Mouse (Mus musculus): ENCODE measurements around the gene Ctf2. TPM values are rescaled to one million over a fixed set of nuclear protein-coding genes. Genes with fewer than 3 reads are reported as not detected.
A peak's percentile ranks its signal among the peaks of the same experiment; 100 is the strongest.

Gene Ctf2
- polyA plus RNA-seq, 1 experiment from 2014 or later: not detected

- DNase-seq (peak; percentile 98), ATAC-seq (ENCODE audit: insufficient read depth) (peak; percentile 89)
- H3K36me3 ChIP-seq (ENCODE audit: insufficient read depth): peaks cover 49% of the 10 kb centered on the region
- H3K9ac ChIP-seq: peak overlapping the region; percentile 89
- no peak for TF ChIP-seq CTCF (IDR thresholded peaks at IDR 0.05; ENCODE audit: low read depth)
- H3K4me3 ChIP-seq (ENCODE audit: low read depth, low read length): peak overlapping the region; percentile 80
- peak overlapping the region; percentile 95 for H3K27ac ChIP-seq (ENCODE audit: low read depth)
- peak overlapping the region; percentile 89 for H3K4me2 ChIP-seq
- 0 out of 2 replicates have a peak, but pooled peaks cover 7% of the 10 kb centered on the region for H3K4me1 ChIP-seq (ENCODE audit: insufficient read depth)
- H3K27me3 ChIP-seq (ENCODE audit: insufficient read depth, low read length): no peaks in the 10 kb centered on the region
- WGBS: under 1% methylated on average over 16 of the region's 16 CpGs
- H3K9me3 ChIP-seq (ENCODE audit: low read depth, low read length): no peaks in the 10 kb centered on the region
Measured at GRCm38 (mm10) chr7:127768997-127769593, 37.1 kb upstream of the Ctf2 start.

- Histone ChIP-seq H3K4me1 (ENCODE audit: insufficient read depth) (0 out of 2 replicates have a peak, but pooled peaks cover 7% of the 10 kb centered on the region), H3K9me3 (ENCODE audit: low read depth, low read length) (no peaks in the 10 kb centered on the region), H3K9ac (no peak overlapping the region), H3K4me3 (ENCODE audit: low read depth, low read length) (0 out of 2 replicates have a peak overlapping the region, but pooled peaks have one; percentile 80), H3K27me3 (ENCODE audit: insufficient read depth, low read length) (no peaks in the 10 kb centered on the region), H3K36me3 (ENCODE audit: insufficient read depth) (peaks cover 49% of the 10 kb centered on the region), H3K4me2 (peak overlapping the region; percentile 25; the same call in 1 of the 2 replicates), H3K27ac (ENCODE audit: low read depth) (0 out of 2 replicates have a peak overlapping the region, but pooled peaks have one; percentile 12)
- DNase-seq (no peak), ATAC-seq (ENCODE audit: insufficient read depth) (no peak)
- TF ChIP-seq CTCF (IDR thresholded peaks at IDR 0.05; ENCODE audit: low read depth): peak; percentile 38
- WGBS: 45% methylated on average over 13 of the region's 13 CpGs
Measured at GRCm38 (mm10) chr7:127768346-127768996, 36.5 kb upstream of the Ctf2 start.

GRCm38 (mm10) chr7:127767671-127768345, 35.8 kb upstream of the Ctf2 start:
- 89% methylated on average over 19 of the region's 19 CpGs for WGBS
- DNase-seq (no peak), ATAC-seq (ENCODE audit: insufficient read depth) (no peak)
- no peak overlapping the region for H3K4me3 ChIP-seq (ENCODE audit: low read depth, low read length)
- H3K9me3 ChIP-seq (ENCODE audit: low read depth, low read length): no peaks in the 10 kb centered on the region
- 0 out of 2 replicates have a peak overlapping the region, but pooled peaks have one; percentile 12 for H3K27ac ChIP-seq (ENCODE audit: low read depth)
- H3K4me1 ChIP-seq (ENCODE audit: insufficient read depth): 0 out of 2 replicates have a peak, but pooled peaks cover 7% of the 10 kb centered on the region
- no peak for TF ChIP-seq CTCF (IDR thresholded peaks at IDR 0.05; ENCODE audit: low read depth)
- H3K36me3 ChIP-seq (ENCODE audit: insufficient read depth): peaks cover 54% of the 10 kb centered on the region
- peak overlapping the region; percentile 25; the same call in 1 of the 2 replicates for H3K4me2 ChIP-seq
- no peak overlapping the region; the same call in 1 of the 2 replicates for H3K9ac ChIP-seq
- H3K27me3 ChIP-seq (ENCODE audit: insufficient read depth, low read length): no peaks in the 10 kb centered on the region

- no peak for ATAC-seq (ENCODE audit: insufficient read depth)
- no peak for TF ChIP-seq CTCF (IDR thresholded peaks at IDR 0.05; ENCODE audit: low read depth)
- H3K9ac ChIP-seq: no peak overlapping the region
- H3K9me3 ChIP-seq (ENCODE audit: low read depth, low read length): no peaks in the 10 kb centered on the region
- H3K4me2 ChIP-seq: no peak overlapping the region; the same call in 1 of the 2 replicates
- WGBS: 70% methylated on average over 17 of the region's 17 CpGs
- H3K36me3 ChIP-seq (ENCODE audit: insufficient read depth): peaks cover 61% of the 10 kb centered on the region
- H3K4me3 ChIP-seq (ENCODE audit: low read depth, low read length): no peak overlapping the region
- 0 out of 2 replicates have a peak, but pooled peaks cover 7% of the 10 kb centered on the region for H3K4me1 ChIP-seq (ENCODE audit: insufficient read depth)
- no peak for DNase-seq
- no peak overlapping the region for H3K27ac ChIP-seq (ENCODE audit: low read depth)
- no peaks in the 10 kb centered on the region for H3K27me3 ChIP-seq (ENCODE audit: insufficient read depth, low read length)
Measured at GRCm38 (mm10) chr7:127766851-127767609, 35.1 kb upstream of the Ctf2 start.

GRCm38 (mm10) chr7:127765756-127766155, 33.8 kb upstream of the Ctf2 start:
- no peak overlapping the region for H3K27ac ChIP-seq (ENCODE audit: low read depth)
- no peaks in the 10 kb centered on the region for H3K27me3 ChIP-seq (ENCODE audit: insufficient read depth, low read length)
- 0 out of 2 replicates have a peak, but pooled peaks cover 2% of the 10 kb centered on the region for H3K4me1 ChIP-seq (ENCODE audit: insufficient read depth)
- no peaks in the 10 kb centered on the region for H3K9me3 ChIP-seq (ENCODE audit: low read depth, low read length)
- no peak overlapping the region for H3K4me2 ChIP-seq
- DNase-seq (no peak), ATAC-seq (ENCODE audit: insufficient read depth) (no peak)
- TF ChIP-seq CTCF (IDR thresholded peaks at IDR 0.05; ENCODE audit: low read depth): no peak
- no peak overlapping the region for H3K9ac ChIP-seq
- WGBS: 86% methylated on average over 2 of the region's 2 CpGs
- H3K4me3 ChIP-seq (ENCODE audit: low read depth, low read length): no peak overlapping the region
- peaks cover 67% of the 10 kb centered on the region for H3K36me3 ChIP-seq (ENCODE audit: insufficient read depth)

- peaks cover 80% of the 10 kb centered on the region for H3K36me3 ChIP-seq (ENCODE audit: insufficient read depth)
Measured at GRCm38 (mm10) chr7:127763642-127764041, 31.7 kb upstream of the Ctf2 start.

More at GRCm38 (mm10) chr7:127763642-127764041, 31.7 kb upstream of the Ctf2 start:
- Histone ChIP-seq H3K9me3 (ENCODE audit: low read depth, low read length) (no peaks in the 10 kb centered on the region), H3K9ac (no peak overlapping the region), H3K27ac (ENCODE audit: low read depth) (no peak overlapping the region), H3K4me3 (ENCODE audit: low read depth, low read length) (no peak overlapping the region), H3K4me2 (no peak overlapping the region), H3K27me3 (ENCODE audit: insufficient read depth, low read length) (no peaks in the 10 kb centered on the region), H3K4me1 (ENCODE audit: insufficient read depth) (no peaks in the 10 kb centered on the region)
- TF ChIP-seq CTCF (IDR thresholded peaks at IDR 0.05; ENCODE audit: low read depth): no peak
- ATAC-seq (ENCODE audit: insufficient read depth) (no peak), DNase-seq (no peak)
- WGBS: 83% methylated on average over 4 of the region's 4 CpGs
